Mouse (Mus musculus) skeletal muscle tissue, adult 2 months (tissue): ENCODE results near the gene Dusp5.

Experiments
- DNase-seq: peaks from one replicate; pipeline ENCODE4 v3.0.0-alpha.2; 2012; ENCODE audit warnings: low read depth, low spot score

The Dusp5 gene

GRCm38 (mm10) chr19:53543602-53544001 lies 14.7 kb downstream of the Dusp5 start:
- no peak for DNase-seq

GRCm38 (mm10) chr19:53544923-53545561 lies 16.1 kb downstream of the Dusp5 start:
- DNase-seq = no peak

GRCm38 (mm10) chr19:53547597-53547996 lies 18.7 kb downstream of the Dusp5 start:
- DNase-seq = no peak

GRCm38 (mm10) chr19:53550972-53551371 lies 22.1 kb downstream of the Dusp5 start:
- DNase-seq = no peak

GRCm38 (mm10) chr19:53552216-53552786 lies 23.4 kb downstream of the Dusp5 start:
- DNase-seq = no peak

- no peak for DNase-seq
Measured at GRCm38 (mm10) chr19:53552795-53553194, 23.9 kb downstream of the Dusp5 start.

GRCm38 (mm10) chr19:53554402-53554801 lies 25.5 kb downstream of the Dusp5 start:
- no peak for DNase-seq

GRCm38 (mm10) chr19:53554981-53555616 lies 26.2 kb downstream of the Dusp5 start:
- no peak for DNase-seq

- no peak for DNase-seq
Measured at GRCm38 (mm10) chr19:53556841-53557240, 27.9 kb downstream of the Dusp5 start.

GRCm38 (mm10) chr19:53557267-53557936 lies 28.5 kb downstream of the Dusp5 start:
- no peak for DNase-seq

GRCm38 (mm10) chr19:53560436-53560835 lies 31.5 kb downstream of the Dusp5 start:
- DNase-seq = no peak

- no peak for DNase-seq
Measured at GRCm38 (mm10) chr19:53564174-53564573, 35.3 kb downstream of the Dusp5 start.

- no peak for DNase-seq
Measured at GRCm38 (mm10) chr19:53565565-53566277, 36.8 kb downstream of the Dusp5 start.

- no peak for DNase-seq
Measured at GRCm38 (mm10) chr19:53567864-53568263, 39.0 kb downstream of the Dusp5 start.

GRCm38 (mm10) chr19:53568553-53568952 lies 39.6 kb downstream of the Dusp5 start:
- DNase-seq = no peak

GRCm38 (mm10) chr19:53571056-53571455 lies 42.1 kb downstream of the Dusp5 start:
- DNase-seq = no peak

- no peak for DNase-seq
Measured at GRCm38 (mm10) chr19:53571501-53572428, 42.9 kb downstream of the Dusp5 start.

GRCm38 (mm10) chr19:53572607-53573006 lies 43.7 kb downstream of the Dusp5 start:
- DNase-seq = no peak

- no peak for DNase-seq
Measured at GRCm38 (mm10) chr19:53573151-53573550, 44.2 kb downstream of the Dusp5 start.

GRCm38 (mm10) chr19:53574131-53574530 lies 45.2 kb downstream of the Dusp5 start:
- no peak for DNase-seq

GRCm38 (mm10) chr19:53574546-53574945 lies 45.6 kb downstream of the Dusp5 start:
- DNase-seq = no peak
